Mouse (Mus musculus): ENCODE data around the gene Ipcef1. TPM values are rescaled to one million over a fixed set of nuclear protein-coding genes. Genes with fewer than 3 reads are reported as not detected.

The Ipcef1 gene
- polyA plus RNA-seq (2017; shearing (Covaris generic)), result 100 to 1,000 TPM in 2 of 3 experiments, 10 to 100 TPM in 1; 59.2 to 108 (median 100) TPM

- no peak for ATAC-seq
Observed at GRCm38 (mm10) chr10:7052315-7053017, at the start of gene Ipcef1. TSS of gene Ipcef1 (minus strand) at chr10:7052478.

GRCm38 (mm10) chr10:7077971-7078370 lies 25.7 kb upstream of the Ipcef1 start:
- no peak for ATAC-seq

- ATAC-seq, result no peak
Observed at GRCm38 (mm10) chr10:7077389-7077808, 25.1 kb upstream of the Ipcef1 start.

GRCm38 (mm10) chr10:7076662-7077211 lies 24.5 kb upstream of the Ipcef1 start:
- ATAC-seq, result no peak

- ATAC-seq, result peak; percentile 93
Observed at GRCm38 (mm10) chr10:7076201-7076600, 23.9 kb upstream of the Ipcef1 start.

GRCm38 (mm10) chr10:7075661-7076060 lies 23.4 kb upstream of the Ipcef1 start:
- ATAC-seq, result no peak

GRCm38 (mm10) chr10:7074231-7074630 lies 22.0 kb upstream of the Ipcef1 start:
- no peak for ATAC-seq

GRCm38 (mm10) chr10:7070924-7071323 lies 18.6 kb upstream of the Ipcef1 start:
- no peak for ATAC-seq

- ATAC-seq, result no peak
Observed at GRCm38 (mm10) chr10:7070100-7070835, 18.0 kb upstream of the Ipcef1 start.

- no peak for ATAC-seq
Observed at GRCm38 (mm10) chr10:7069090-7069489, 16.8 kb upstream of the Ipcef1 start.

GRCm38 (mm10) chr10:7068608-7069007 lies 16.3 kb upstream of the Ipcef1 start:
- peak; percentile 54 for ATAC-seq

- no peak for ATAC-seq
Observed at GRCm38 (mm10) chr10:7063752-7064457, 11.6 kb upstream of the Ipcef1 start.

- peak; percentile 32 for ATAC-seq
Observed at GRCm38 (mm10) chr10:7062993-7063392, 10.7 kb upstream of the Ipcef1 start.

- no peak for ATAC-seq
Observed at GRCm38 (mm10) chr10:7060326-7060725, 8.0 kb upstream of the Ipcef1 start.

- no peak for ATAC-seq
Observed at GRCm38 (mm10) chr10:7057546-7057945, 5.3 kb upstream of the Ipcef1 start.

GRCm38 (mm10) chr10:7054560-7055205 lies 2.4 kb upstream of the Ipcef1 start:
- ATAC-seq, result no peak

- no peak for ATAC-seq
Observed at GRCm38 (mm10) chr10:7049901-7050300, 2.4 kb downstream of the Ipcef1 start.

GRCm38 (mm10) chr10:7047919-7048291 lies 4.4 kb downstream of the Ipcef1 start:
- no peak for ATAC-seq

- ATAC-seq, result no peak
Observed at GRCm38 (mm10) chr10:7047288-7047918, 4.9 kb downstream of the Ipcef1 start.

GRCm38 (mm10) chr10:7043896-7044295 lies 8.4 kb downstream of the Ipcef1 start:
- no peak for ATAC-seq

- peak; percentile 58 for ATAC-seq
Observed at GRCm38 (mm10) chr10:7041032-7041431, 11.2 kb downstream of the Ipcef1 start.

GRCm38 (mm10) chr10:7037194-7037593 lies 15.1 kb downstream of the Ipcef1 start:
- ATAC-seq, result no peak
